Mouse (Mus musculus) monocyte, adult 59 days (primary cell): ENCODE measurements around the gene Olfr1229. TPM values are rescaled to one million over a fixed set of nuclear protein-coding genes. Genes with fewer than 3 reads are reported as not detected.

Experiments used
- total RNA-seq, 2 experiments: library from RNA; stranded (reverse); gene quantifications; one replicate each; pipeline ENCODE4 v1.2.4; 2023

The Olfr1229 gene
- not detected for total RNA-seq

GRCm38 (mm10) chr2:89287914-89288313 lies at the start of gene Olfr1229:
Gene Olfr1229 (minus strand): TSS chr2:89288014.

GRCm38 (mm10) chr2:89329575-89329974 lies 41.8 kb upstream of the Olfr1229 start, which contains the start of gene Olfr1232:
Gene Olfr1232 (minus strand): TSS chr2:89329675.

GRCm38 (mm10) chr2:89306974-89307373 lies 19.2 kb upstream of the Olfr1229 start, which contains the start of gene Olfr1231:
Gene Olfr1231 (minus strand): TSS chr2:89307074.

GRCm38 (mm10) chr2:89297168-89297567 lies 9.4 kb upstream of the Olfr1229 start, which contains the start of gene Olfr1230:
Gene Olfr1230 (minus strand): TSS chr2:89297268.

GRCm38 (mm10) chr2:89253962-89254361 lies 33.9 kb downstream of the Olfr1229 start, which contains the start of gene Olfr1228:
Gene Olfr1228 (minus strand): TSS chr2:89254062.

Other genes with a start within 250 kb of the Olfr1229 start
- gene Olfr1218, start 226.8 kb downstream of the Olfr1229 start, total RNA-seq, result not detected
- gene Olfr1219, start 204.5 kb downstream of the Olfr1229 start, total RNA-seq, result not detected
- gene Olfr1220, start 181.2 kb downstream of the Olfr1229 start, total RNA-seq, result not detected
- not detected for gene Olfr1221, start 170.7 kb downstream of the Olfr1229 start, total RNA-seq
- not detected for gene Olfr1222, start 155.0 kb downstream of the Olfr1229 start, total RNA-seq
- not detected for gene Olfr1223, start 136.5 kb downstream of the Olfr1229 start, total RNA-seq
- not detected for gene Olfr1224-ps1, start 123.9 kb downstream of the Olfr1229 start, total RNA-seq
- not detected for gene Olfr1225, start 113.3 kb downstream of the Olfr1229 start, total RNA-seq
- gene Olfr1226, start 88.0 kb downstream of the Olfr1229 start, total RNA-seq, result not detected
- gene Olfr1228, start 34.0 kb downstream of the Olfr1229 start, total RNA-seq, result not detected
- not detected for gene Olfr1230, start 9.3 kb upstream of the Olfr1229 start, total RNA-seq
- gene Olfr1231, start 19.1 kb upstream of the Olfr1229 start, total RNA-seq, result not detected
- gene Olfr1232, start 41.7 kb upstream of the Olfr1229 start, total RNA-seq, result not detected
- not detected for gene Olfr1233, start 54.4 kb upstream of the Olfr1229 start, total RNA-seq
- gene Olfr1234, start 76.9 kb upstream of the Olfr1229 start, total RNA-seq, result not detected
- gene Olfr1238, start 121.7 kb upstream of the Olfr1229 start, total RNA-seq, result not detected
- gene Olfr1239, start 132.4 kb upstream of the Olfr1229 start, total RNA-seq, result not detected
- gene Olfr1240, start 155.0 kb upstream of the Olfr1229 start, total RNA-seq, result not detected
- gene Olfr1241, start 199.1 kb upstream of the Olfr1229 start, total RNA-seq, result not detected
- not detected for gene Olfr1242, start 210.3 kb upstream of the Olfr1229 start, total RNA-seq
- not detected for gene Olfr1243, start 243.5 kb upstream of the Olfr1229 start, total RNA-seq